Mouse (Mus musculus) kidney, postnatal 14 days (tissue): ENCODE data around the gene Trarg1.
"Not testable (repeated sequence)": the region's sequence is repeated elsewhere in the genome, so short reads cannot be mapped to it uniquely, and the experiment has no call there.

Source experiments
- DNase-seq: peaks from one replicate; pipeline ENCODE4 v3.0.0; 2022; ENCODE audit warnings: mixed read lengths

Trarg1 gene

DNA sequence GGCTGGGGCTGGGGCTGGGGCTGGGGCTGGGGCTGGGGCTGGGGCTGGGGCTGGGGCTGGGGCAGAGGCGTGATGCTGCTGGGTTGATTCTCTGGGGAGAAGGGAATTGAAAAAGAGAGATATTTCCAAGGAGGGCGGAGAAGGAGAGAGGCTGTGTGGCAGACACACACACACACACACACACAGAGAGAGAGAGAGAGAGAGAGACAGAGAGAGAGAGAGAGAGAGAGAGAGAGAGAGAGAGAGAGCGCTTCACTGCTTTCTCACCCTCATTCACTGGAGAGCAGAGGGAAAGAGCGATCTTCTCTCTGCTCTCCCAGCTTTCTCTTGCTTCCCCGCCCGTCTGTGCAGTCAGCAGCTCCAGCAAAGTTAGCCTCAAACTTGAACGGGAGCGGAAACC is at the start of gene Trarg1:
Gene Trarg1, plus strand, starts transcription at position 301 of the 400 bp plus-strand sequence.
- not testable (repeated sequence) for DNase-seq

DNA sequence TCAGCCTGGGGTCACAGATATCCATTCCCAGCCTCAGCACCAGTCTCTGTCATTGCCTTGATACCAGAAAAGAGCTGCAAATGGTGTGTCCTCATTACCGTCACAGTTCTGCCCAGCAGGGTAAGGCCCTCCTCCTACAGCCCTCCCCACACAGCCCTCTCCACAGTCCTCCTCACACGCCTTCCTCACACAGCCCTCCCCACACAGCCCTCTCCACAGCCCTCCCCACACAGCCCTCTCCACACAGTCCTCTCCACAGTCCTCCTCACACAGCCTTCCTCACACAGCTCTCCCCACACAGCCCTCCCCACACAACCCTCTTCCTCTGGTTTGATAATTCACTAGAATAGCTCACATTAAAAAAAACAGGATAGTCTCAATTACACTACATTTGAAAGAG is 49.6 kb upstream of the Trarg1 start:
- DNase-seq = no peak

DNA sequence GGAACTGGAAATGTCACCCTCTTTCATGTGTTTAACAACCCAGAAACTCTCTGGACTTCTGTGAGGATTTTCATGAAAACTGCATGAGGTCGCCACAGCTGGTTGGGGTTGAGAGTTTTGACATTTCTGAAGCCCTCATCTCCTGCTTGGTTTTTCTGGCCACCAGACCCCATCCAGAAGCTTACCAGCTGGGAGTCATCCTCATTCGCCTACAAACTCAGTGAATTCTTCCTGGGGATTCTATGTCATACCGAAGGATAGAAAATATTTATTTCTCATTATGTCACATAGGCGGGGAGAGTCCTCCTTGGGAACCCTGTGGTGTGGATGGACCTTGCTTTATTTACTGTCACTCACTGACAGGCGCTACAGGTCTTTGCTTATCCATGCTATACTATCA is 49.1 kb upstream of the Trarg1 start:
- no peak for DNase-seq

DNA sequence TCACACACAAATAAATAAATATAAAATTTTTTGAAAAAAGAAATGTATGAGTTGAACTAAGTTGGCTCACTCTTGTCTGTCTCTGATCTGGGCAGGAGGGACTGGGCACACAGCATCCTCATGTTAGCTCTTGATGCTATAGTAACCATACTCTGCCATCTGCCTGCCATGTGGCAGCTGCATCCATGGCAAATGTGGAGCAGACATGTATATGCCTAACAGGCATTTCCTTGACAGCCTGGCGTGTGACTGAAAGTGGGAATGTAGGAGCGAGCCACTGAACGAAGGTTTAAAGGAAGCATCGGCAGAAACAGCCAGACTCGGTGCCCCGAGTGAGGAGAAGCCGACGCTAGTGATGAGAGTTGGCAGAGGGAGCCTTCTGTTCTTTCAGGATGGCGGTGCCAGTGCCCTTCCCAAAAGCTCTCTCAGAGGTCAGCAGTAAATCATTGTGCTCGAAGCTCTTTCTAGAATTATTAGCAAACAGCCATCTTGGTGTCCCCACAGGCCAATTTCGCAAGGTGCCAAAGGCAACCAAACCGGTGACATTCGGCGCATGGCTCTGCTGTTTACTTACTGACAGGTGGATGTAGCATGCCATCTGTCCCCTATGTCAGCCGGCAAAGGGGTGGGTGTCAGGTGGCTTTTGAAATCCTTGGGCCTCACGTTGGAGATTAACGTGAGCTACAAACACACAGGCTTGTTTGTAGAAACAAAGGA is 40.2 kb upstream of the Trarg1 start:
- DNase-seq = no peak

DNA sequence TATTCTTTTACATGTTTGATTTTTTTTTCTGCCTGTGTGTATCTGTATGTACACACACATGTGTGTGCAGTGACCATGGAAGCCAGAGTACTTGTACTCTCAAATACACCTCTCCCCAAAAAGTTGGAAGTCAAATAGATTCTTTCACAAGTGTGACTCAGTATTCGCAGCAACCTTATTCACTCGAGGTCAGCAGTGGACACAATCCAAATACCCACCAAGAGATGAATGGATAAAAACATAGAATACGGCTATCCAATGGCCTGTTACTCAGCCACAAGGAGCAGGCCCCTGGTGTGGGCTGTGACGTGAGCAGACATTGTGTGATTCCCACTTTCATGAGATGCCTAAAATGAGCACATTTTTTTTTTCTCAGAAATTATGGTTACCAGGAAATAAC is 39.4 kb upstream of the Trarg1 start:
- DNase-seq = no peak

DNA sequence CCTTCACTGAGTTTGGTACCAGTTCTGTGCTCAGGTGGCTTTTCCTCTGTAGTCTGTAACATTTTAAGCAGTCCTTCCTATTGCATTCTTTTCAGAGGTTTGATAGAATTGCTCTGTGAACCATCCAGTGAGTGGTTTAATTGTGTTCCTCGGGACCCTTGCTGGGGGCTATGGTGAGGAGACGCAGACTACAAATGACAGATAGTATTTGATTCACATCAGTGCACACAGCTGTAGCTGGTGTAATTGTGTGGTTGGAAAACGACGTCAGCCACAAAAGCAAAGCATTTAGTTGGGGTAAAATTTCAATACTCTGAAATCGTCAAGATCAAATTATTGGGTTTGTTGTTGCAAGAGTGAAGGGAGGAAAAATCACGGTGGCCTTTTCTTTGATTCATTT is 35.4 kb upstream of the Trarg1 start:
- DNase-seq = no peak

DNA sequence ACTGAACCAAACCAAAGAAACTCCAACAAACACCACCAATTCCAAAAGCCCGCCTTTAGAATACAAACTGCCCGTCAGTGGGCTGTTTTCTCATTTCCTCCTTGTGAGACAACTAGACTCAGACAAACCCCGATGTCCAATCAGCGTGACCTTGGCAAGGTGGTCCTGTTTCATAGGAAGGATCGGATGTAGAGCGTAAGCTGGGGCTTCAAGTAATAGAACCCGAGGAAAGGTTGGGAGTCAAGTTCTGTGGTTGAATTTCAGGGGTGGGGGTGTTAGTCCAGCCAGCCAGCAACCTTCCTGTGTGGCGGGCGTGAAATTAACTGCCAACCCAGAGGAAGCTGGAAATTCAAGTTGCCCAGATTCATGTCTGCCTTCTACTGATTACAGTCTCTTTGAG is 34.6 kb upstream of the Trarg1 start:
- no peak for DNase-seq

DNA sequence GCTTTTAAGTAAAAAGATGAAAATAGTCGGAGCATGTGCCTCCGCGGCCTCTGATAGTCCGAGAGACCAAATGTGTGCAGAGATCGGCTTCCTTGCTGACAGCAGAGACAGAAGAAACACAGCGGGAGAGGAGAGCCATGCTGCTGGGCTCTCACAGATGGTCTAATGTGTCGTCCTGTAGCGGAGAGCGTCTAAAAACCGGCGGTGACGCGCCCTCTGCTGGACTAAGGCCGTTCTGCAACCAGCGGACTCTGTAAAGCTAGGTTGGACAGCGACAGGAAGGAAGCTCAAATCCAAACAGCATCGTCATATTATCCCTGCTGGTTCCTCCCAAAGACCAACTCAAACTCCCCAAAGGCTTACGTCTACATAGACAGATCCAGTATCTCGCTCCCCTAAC is 33.7 kb upstream of the Trarg1 start:
- peak; percentile 91 for DNase-seq

DNA sequence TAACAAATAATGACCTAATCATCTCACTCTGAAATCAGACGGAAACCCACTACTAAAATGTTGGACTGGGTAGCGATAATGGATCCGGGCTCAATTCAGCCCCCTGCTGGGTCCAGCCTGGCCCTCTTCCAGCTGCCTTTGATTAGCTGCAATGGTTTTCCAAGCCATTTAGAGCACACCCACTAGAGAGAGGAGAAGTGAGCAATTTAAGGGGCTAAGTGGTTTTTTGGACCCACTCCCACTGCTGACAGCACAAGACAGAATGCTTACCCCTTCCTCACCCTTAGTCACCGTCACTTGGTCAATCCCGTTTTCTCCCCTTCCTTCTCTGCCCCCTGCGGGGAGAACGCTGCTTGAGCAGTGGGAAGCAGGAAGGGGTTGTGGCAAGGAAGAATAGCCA is 32.5 kb upstream of the Trarg1 start:
- no peak for DNase-seq

DNA sequence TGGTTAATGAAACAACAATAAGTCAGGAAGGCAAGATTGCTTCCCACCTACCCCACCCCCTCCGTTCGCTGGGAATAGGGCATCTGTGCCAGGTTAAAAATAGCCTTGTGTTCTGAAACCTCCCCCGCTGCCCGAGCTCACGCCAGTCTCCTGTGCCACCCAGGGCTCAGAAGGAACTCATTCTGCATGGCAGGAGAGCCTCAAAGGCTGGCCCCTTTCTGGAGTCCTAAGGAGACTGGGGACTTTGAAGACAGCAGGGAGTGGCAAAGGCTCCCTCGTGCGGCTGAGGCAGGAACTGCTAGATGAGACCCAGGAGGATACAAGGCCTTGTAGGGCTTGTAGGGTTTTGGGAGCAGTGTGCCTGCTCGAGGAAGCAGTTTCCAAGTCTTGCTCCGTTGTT is 32.1 kb upstream of the Trarg1 start:
- DNase-seq = peak; percentile 80

DNA sequence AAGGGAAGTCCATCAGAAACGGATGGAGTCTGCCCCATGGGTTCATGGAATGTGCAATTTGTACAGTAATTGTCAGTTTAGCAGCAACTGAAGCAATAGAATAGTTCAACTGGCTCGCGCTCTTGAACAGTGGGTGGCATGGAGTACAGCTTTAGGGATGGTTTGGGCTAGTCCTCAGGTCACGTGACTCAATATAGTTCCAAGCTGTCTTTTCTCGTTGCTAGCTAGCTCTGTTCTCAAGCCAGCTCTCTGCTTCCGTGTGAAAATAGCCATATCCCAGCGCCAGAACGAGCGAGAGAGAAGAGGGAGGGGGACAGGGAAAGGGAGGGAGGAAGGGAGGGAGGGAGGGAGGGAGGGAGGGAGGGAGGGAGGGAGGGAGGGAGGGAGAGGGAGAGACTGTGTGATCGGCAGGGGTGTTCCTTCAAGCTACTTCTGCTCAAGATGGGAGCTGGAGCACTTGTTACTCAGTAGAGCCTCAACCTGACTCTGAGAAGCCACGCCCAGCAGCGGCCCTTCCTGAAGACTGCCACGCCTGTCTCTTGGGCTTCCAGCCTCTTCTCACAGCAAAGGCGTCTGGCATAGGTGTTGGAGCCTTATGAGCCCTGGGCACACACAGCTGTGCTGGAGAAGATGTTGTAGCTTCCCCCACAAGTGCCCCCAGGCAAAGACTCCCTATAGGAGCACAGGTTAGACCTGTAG is 28.6 kb upstream of the Trarg1 start:
- DNase-seq = no peak

DNA sequence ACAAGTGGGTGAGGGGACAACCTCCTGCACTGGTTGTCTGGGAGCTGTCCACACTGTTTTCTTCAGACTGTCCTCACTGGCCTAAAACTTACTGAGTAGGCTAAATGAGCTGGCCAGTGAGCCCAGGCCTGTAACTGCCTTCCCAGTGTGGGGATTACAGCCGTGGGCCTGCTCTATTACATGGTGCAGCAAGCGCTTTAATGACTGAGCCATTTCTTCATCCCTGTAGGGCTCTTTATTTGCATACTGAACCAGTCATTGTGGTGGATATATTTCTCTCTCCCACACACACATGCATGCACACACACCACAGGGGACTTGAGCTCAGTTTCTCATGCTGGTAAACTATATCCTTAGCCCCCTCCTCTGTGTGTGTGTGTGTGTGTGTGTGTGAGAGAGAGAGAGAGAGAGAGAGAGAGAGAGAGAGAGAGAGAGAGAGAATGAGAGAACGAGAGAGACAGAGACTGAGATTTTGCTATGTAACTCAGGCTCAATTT is 26.7 kb upstream of the Trarg1 start:
- no peak for DNase-seq

DNA sequence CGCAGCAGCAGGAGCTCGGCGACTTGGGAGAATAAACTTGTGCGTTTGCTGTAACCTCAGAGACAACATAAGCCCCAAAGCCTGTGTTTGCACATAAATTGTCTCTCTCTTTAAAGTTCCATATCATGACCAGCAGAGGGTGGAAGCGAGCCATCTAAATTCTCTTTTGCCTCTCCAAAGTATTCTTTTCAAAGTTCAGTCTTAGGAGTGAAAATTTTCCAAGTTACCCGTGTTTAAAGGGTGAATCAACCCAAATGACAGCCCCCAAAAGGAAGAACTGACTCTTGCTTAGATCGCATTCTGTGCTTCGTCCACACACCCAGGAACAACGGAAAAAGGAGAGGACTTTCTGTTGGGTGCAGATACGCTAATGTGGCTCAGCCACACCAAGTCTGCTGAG is 24.5 kb upstream of the Trarg1 start:
- peak; percentile 66 for DNase-seq

DNA sequence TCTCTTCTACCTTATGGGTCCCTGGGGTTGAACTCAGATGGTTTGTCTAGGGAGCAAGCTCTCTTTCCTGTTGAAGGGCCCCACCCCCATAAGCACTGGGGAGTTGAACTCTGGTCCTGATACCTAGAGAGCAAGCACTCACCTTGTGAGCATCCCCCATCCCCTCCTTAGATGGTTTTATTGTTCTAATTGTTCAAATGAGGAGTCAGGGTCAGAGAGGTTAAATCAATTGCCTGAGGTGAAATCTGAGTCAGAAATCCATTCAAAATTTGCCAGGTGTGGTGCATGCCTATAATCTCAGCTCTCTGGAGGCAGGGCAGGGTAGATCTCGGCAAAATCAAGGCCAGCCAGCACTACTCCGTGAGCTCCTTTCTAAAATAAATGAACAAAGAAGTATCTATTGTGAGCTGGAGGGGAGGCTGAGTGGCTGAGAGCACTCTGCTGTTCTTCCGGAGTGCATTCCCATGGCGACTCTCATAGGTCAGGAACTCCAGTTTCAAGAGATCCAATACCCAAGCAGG is 22.1 kb upstream of the Trarg1 start:
- no peak for DNase-seq

DNA sequence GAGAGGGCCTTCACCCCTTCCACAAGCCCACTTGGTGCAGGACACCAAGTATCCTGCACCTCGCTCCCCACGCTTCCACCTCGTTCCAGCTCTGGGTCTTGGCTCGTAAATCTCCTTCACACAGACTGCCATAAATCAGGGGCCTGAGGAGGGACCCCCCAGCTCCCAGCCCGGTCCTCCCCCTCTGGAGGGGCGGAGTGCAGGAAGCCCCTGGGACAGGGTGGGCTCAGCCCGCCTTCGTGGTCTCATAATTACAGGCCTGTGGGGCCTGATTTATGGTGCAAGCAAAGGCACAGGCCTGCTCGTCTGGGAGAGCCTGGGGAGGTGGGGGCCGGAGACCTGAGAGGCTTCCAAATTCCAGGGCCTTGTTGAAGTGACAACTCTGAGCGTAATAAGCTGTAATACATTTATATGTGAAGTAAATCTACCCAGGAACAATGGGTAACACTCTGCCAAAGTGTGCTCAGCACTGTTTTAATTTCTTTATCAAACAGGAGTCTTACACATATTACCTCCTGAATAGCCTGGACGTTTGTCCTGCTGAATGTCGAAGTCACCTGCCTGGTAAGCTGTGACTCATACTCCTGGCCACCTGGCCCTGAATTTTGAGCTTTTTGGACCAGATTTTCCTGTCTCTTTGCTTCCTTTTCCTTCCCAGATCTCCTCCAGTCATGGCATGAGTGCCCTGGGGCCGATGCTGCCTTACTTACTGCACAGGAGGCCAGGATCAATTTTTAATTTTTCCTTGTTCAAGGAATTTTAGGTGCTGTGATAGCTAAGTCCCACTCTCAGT is 20.3 kb upstream of the Trarg1 start:
- DNase-seq = no peak

DNA sequence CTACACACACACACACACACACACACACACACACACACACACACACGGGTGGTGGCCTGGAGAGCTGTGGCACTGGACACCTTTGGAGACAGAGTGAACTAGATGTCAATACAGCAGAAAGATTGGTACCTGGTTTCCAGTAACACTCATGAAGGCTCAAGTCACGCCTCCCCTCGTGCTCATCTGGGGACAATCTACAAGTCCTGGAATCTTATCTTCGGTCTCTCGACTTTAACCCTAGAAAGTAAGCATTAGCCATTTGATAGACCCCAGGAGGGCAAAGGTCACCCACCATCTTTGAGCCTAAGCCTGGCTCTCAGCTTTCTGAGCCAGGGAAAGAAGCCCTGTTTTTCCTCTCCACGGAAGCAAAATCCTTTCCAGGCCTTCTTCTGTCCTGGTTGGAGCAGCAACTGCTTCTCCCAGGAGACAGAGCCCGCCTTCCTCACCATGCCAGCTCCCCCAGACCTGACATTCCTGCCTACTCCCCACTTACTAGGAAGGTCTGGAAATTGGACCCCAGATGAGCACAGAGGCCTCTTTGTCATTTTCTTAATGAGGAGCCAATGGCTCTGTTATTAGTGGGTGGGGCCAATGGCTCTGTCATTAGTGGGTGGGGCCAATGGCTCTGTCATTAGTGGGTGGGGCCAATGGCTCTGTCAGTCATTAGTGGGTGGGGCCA is 17.7 kb upstream of the Trarg1 start:
- no peak for DNase-seq

DNA sequence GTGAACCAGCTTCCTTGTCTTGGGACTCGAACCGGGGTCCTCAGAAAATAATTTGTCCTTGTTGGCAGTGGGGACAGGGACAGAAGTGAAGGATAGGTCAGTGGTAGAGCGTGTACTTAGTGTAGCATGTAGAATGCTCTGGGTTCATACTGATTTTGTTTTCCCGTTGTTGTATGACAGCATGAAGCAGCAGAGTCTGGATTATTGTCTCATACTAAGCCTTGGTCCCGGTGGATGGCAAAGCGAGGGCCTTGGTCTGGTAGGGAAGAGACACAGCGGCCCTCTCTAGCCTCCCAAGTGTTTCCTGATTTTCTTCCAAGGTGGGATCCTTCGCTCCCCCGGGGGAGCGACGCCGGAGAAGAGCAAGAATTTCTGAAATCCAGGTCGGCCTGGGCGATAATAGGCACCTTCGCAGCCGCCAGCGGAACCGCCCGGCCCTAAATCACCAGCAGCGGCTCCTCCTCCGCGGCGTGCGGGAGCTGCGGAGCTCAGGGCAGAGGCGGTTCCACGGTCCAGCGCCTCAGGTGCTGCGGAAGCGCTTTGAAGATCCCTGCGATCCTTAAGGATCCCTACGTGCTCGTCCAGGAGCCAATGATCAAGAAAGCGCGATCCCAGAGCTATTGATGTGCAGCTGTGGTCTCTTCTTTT is 13.5 kb upstream of the Trarg1 start:
- DNase-seq = no peak

DNA sequence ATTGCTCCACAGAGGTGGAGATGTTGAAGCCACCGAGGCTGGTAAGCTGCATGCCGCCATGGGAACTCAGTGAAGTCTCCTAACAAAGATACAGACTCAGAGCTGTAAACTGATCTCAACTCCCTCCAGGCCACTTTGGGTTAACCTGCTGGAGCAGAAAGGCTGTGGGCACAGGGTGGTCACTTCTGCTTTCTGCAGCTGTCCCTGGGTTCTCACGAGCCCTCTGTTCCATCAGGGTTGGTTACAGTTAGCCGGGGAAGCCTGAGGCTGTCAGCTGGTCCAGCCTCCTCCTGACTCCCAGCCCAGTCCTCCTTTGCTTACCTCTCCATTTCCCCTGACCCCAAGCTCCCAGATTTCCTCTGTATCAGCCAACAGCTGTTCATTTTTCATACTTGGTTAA is 11.8 kb upstream of the Trarg1 start:
- DNase-seq = no peak

DNA sequence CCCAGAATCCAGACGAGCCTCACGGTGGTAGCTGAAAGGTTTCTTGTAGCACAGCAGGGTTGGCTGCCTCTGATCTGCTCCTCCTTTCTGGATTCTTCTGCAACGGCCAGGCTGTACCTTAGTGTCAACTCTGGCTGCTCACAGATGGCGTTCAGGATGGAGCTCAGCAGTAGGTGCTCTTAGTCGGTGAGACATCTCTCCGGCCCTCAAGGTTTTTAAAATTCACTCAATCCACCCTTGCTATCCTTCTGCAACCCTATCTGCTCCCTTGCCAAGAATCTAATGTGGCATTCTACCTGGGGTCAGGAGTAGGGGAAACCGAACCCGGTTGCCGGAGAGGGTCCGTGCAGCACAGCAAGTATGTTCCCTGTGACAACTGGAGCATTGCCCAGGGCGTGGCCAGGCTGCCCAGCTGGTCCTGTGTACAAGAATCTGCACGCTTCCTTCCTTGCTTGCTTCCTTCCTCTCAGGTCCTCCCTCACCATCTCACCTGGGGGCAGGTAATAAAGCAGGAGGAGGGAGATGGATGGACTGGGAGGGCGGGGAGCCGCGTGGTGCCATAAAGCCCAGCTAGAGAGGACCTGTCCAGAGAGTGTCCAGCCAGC is 7.6 kb upstream of the Trarg1 start, which contains the start of gene Bhlha9:
Gene Bhlha9, plus strand, starts transcription at position 600 of the 605 bp plus-strand sequence.
- no peak for DNase-seq

DNA sequence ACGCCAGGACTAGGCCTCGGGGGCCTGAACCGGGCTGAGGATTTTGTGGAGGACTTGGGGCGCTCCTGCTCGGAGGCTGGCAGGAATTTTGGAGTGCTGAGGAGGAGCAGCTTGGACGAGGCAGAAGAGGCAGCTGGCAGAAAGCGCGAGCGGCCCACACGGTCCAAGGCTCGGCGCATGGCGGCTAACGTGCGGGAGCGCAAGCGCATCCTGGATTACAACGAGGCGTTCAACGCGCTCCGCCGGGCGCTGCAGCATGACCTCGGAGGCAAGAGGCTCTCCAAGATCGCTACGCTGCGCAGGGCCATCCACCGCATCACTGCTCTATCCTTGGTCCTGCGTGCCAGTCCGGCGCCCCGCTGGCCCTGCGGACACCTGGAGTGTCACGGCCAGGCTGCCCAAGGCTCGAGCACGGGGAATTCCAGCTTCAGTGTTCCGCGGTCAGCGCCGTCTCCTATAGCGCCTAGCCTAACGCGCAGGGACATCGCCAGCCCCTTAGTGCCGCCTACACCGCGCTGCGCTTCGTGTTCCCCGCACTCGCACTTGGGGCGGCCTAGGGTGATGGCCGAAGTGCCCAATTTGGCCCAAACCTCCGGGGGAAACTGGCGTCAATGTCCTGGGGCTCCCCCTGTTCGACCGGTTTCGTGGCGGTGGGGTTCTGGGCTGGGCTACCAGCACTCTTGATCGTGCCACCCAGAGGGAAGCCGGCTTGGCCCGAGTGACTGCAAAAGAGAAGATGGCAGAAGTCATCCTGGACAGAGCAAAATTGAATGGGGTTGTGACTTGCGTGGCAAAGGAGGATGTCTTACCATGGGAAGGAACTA is 6.8 kb upstream of the Trarg1 start:
- no peak for DNase-seq

DNA sequence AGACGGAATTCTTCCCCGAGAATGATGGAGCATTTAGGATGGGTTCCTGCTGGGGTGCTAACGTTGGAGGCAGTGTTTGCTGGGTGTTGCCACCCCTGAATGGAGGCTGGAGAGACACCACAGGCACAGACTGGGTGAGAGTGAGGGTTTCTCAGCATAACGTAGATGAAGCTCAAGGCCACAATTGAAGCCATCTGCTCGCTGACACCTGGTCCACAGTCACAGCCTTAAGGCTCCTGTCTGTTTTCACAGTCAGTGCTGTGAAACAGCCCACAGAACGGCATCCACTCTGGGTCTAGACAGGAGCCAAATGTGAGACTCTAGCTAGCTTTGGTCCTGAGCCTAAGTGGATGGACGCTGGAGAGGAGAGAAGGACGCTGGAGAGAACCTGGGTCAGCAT is 5.4 kb upstream of the Trarg1 start:
- no peak for DNase-seq
